Mouse (Mus musculus) frontal cortex, postnatal 10 days (tissue): ENCODE measurements around the gene Lrig1.

ENCODE experiments used
- DNase-seq, 2 experiments: peaks; one replicate each; pipeline ENCODE4 v3.0.0; 2022; ENCODE audit warnings: low spot score in 2 of 2, mixed read lengths in 1 of 2

The Lrig1 gene

DNA sequence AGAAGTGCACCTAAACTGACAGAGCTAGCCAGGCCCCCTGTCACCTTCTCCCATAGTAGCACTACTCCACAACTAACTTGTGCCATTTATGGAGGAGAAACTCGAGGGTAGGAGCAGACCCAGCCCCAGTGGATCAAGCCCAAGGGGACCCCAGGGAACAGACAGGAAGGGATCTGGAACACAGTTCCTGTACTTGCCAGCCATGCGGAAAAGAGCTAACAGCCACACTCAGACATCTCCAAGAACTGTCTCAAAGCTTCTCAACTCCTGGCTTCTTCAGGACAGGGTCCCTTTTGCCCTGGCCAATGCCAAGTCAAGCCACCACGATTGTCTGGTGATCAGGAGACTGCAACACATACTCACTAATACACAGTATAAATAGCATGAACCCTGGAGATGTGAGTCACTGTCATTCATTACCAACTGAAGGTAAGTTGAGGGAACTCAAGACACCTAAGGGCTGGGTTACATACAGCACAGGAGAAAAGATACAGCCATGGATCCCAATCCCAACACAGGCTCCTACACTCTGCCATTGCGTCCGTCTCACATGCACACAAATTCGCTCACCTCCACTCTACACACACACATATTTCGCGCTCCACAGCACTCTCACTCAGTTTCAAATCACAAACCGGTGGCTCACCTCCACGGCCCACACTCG lies 1.3 kb downstream of the Lrig1 start:
- no peak for DNase-seq

DNA sequence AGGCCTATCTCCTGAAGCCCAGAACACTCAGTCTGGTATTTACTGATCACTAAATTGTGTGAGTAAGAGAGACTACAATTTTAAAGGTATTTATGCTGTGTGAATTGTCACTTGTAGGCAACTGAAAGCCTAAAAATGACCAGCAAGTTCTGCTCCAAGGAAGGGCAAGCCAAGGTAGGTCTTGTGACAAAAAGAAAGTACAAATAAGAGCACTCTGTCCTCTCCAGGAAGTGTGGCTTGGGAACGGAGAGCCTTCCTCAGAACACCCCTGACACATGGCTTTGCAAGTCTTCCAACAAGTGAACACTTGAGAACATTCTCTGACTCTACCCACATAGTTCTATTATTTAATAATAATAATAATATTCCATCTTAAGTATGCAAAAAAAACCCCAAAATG lies 2.5 kb downstream of the Lrig1 start:
- no peak for DNase-seq

DNA sequence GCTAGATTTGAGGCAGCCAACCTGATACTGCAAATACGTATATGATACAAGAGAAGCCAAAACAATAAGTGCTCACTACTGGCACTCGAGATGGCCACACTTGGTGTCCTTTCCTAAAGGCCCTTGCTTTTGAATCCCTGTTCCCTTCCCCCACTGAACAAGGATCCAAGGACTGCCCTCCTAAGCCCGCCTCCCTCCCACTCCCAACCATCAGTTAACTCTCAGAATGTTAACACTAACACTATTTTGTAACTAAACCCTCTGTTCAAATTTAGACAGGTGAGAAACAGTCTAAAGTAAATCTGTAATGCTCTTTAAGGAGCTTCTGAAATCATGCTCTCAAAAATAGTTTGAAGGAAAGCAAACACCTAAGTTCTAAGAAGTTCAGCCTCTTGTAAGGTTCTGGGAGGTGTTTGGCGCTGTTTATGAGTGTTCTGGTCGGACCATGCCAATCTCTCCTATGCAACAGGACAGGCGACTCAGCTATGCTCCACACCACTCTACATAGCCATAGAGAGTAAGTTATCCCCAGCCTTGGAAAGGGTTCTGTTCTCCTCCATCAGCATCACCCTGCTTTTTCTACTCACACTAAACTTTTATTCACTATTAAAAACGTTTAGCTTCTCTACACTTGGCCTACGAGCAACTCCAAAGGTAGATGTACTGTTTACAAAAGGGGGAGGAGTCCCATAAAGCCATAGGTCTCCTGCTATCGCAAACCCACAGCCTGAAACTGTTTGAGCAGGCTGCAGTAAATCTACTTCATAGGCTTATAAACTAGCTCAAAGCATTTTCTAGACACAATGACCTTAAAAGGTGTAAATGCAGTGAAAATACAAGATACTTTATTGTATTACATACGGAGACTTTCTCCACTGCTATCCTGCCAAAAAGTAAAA lies 3.5 kb downstream of the Lrig1 start:
- DNase-seq, result no peak

DNA sequence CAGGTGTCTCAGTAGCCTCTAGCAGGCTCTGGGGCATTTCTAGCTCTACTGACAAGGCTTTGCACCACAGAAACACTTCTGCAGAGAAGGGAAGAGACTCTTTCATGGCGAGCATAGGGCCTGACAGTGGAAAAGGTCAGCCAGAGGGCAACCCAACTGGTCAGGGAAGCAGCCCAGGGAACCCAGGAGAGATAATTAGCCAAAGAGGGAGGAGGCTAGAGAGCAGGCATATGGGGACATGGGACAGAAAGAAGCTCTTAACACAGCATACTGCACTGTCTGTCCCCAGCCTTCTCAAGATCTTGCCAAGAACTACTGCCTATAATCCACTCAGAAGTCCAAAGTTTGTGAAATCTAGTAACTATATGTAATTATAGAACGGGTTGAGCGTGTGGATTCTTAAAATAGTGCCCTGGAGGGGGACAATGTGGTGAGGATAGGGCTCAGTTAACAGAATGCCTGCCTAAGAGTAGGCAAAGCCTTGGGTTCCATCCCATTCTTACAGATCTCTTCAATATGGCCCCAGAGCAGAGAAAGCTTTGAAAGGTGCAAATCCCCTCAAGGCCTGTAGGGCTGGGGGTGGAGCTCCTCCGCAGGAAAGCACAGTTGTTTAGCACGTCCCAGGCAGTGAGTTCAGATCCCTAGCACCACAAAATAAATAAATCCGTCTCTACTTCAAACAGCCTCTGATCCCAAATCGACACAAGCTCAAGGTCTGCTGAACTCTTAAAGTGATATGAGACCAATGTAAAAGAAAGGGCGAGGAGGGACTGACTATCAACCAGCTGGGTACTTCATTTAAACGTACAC lies 4.6 kb downstream of the Lrig1 start:
- no peak for DNase-seq

DNA sequence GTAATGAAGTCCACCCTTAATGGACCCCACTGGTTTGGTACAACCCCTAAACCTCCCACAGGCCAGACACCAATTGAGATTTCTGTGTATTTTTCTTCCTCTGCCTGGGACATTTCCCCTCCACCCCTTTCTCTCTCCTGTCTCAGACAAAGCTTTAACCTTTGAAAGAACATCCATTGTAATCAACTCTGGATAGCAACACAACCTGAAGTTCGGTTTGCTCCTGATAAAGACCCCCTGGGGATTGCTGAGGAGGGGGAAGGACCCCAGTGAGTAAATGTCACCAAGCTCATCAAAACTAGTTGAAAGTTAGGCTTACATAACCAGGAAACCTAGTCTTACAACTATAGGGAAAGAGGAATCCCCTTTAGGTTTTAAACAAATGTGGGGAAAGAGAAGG lies 5.5 kb downstream of the Lrig1 start:
- DNase-seq, result no peak

DNA sequence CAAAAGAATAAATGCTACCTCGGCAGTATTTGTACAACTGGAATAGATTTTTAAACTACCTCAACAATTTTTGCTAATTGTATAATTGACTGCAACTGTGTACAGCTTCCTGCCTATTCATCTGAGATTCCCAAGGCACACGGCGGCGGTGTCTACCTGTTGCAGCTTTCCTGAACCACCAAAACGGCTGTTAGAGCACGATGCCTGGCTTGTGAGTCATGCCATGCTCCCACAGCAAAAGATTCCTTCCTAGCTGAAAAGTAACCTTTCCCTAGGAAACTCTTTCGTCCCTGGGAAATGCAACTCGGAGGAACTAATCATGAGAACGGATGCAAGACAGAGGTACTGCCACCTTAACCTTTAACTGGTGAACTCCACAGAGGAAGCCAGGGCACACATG lies 6.9 kb downstream of the Lrig1 start:
- no peak for DNase-seq

DNA sequence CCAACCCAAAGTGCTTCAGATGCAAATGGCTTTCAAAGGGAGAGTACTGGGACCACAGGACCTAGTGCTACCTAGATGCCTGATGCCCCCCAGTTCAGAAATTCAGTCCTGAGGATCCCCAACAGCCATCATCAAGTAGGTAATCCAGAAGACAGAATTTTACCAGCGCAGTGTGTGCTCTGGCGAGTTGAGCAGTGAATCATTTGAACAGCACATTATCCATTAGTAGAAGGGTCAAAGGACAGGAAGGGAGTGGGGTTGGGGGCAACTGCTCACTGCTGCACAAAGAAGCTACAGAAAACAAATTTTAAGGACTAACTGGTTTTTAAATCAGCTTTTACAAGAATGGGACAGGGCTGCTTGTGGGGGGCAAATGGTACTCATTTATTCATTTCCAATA lies 8.0 kb downstream of the Lrig1 start:
- DNase-seq, result no peak

DNA sequence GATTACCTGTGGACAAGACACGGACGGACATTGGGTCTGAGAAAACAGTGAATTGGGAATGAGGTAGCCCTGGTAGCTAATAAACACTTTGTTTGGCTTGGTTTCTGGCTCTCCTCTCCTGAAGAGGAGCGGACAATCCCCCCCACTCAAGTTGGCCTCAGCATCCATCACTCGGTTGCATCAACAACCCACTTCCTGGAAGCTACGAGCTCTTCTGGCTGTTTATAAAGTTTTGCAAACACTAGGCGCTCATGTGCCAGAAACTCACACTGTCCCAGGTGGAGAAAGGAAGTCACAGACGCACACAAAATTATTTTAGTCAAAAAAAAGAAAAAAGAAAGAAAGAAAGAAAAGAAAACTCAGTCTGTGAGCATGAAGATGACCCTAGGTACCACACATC lies 9.7 kb downstream of the Lrig1 start:
- DNase-seq, result no peak

DNA sequence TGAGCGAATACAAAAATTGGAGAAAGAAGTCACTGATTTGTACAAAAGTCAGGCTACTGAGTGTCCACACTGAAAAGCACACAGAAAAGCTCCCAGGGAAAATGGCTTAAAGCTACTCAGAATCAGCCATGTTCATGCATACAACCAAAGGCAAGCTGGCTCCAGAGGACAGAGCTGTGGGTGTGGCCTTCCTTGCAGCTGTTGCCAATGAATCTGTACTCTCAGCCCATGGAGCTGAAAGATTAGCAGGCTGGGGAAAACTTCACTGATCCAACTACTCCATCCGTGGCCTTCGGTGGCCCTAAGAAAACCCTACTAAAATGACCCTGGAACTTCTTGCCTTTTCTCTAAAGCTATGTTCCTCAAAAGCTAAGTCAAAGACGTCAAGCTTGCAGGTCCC lies 11.2 kb downstream of the Lrig1 start:
- DNase-seq, result no peak

DNA sequence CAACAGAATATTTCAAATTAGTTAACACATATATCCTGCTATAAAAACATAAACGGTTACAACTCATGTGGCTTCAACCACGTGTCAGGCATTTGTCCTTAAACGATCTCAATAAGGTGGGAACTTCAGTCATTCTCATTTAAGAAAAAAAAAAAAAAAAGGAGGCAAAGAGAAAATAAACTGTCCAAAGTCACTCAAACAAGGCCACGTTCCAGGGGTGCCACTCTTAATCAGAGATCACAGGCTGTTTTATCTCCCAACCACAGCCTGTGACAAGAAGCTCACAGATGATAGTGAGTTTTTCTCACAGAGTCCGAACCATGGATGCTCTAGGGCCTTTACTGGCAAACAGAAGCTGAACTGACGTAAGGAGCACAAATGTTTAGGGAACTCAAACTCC lies 13.9 kb downstream of the Lrig1 start:
- no peak for DNase-seq

DNA sequence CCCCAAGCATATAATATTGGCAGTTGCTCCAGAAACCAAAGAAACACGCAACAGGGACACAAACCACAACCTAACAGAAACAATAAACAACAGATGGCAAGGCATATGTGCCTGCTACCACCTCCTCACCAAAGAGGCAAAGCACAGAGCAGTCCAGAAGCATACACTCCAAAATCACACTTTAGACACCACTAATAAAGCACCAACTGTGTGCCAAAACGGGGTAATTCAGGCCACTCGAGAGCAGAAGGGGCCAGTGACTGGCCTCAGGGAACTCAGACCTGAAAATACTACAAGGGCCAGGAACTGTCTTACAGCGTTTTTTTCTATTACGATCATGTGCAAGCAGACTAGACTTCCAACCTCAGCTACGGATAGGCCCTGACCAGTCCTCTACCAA lies 14.3 kb downstream of the Lrig1 start:
- DNase-seq, result no peak

DNA sequence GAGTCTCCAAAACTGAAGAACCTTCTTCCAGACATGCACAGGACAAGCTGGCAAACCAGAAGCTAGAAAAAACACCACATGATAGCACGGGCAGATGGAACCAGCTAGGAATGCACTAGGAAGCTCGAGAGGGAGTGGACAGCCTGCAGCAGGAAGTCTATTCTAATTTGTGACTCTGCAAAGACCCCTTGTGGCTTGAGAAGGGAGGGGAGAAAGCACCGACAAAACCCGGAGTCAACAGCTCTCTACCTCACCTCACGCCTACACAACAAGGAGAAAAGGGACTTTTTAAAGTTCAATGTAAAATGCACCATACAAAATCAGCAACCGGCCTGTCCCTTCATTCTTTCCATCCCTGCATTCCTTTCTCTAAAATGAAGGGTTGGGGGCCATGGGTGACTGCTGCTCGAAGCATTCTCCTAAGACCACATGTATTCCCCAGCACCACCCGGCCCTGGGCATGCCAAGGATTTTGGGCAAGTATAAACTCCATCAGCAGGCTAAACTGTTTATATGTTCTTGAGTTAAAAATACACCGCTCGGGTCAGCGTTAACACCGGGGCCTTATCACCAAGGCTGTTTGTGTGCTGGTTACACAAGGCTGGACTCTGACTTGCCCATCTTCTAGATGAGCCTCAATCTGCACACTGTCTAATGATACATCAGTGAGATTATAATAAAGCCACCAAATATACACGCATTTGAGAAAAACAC lies 15.0 kb downstream of the Lrig1 start:
- DNase-seq, result no peak

DNA sequence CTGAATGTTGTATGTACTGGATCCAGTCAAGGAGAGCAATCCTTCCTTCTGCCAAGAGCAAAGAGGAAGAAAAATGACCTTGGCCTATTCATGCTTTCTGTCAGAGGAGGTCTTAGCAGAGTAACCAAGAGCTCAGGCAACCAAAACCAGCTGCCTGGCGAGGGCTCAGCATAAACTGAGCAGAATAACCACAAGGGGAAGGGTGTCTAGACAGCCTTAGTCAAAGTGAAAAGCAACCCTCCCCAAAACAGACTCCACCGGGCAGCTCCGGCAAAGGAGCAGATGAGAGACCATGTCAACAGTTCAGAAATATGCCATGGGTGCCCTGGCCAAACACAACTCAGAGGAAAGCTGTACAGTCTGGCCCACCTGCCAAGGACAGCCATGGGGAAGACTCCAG lies 16.3 kb downstream of the Lrig1 start:
- DNase-seq, result no peak

DNA sequence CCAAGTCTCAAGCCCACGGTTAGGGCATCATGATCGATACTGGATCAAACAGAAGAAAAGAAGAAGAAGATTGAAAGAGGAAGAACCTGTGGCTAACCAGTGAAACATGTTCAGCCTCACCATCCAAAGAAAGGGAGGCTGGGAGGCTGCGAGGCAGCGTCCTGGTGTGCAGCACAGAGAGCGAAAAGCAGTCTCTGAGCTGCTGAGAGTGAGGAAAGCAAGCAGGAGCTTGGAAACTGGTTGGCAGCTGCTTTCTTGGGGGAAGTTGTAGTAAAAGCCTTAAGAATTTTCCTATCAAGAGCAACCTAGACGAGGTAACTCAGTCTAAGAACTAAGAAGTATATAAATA lies 17.7 kb downstream of the Lrig1 start:
- no peak for DNase-seq

DNA sequence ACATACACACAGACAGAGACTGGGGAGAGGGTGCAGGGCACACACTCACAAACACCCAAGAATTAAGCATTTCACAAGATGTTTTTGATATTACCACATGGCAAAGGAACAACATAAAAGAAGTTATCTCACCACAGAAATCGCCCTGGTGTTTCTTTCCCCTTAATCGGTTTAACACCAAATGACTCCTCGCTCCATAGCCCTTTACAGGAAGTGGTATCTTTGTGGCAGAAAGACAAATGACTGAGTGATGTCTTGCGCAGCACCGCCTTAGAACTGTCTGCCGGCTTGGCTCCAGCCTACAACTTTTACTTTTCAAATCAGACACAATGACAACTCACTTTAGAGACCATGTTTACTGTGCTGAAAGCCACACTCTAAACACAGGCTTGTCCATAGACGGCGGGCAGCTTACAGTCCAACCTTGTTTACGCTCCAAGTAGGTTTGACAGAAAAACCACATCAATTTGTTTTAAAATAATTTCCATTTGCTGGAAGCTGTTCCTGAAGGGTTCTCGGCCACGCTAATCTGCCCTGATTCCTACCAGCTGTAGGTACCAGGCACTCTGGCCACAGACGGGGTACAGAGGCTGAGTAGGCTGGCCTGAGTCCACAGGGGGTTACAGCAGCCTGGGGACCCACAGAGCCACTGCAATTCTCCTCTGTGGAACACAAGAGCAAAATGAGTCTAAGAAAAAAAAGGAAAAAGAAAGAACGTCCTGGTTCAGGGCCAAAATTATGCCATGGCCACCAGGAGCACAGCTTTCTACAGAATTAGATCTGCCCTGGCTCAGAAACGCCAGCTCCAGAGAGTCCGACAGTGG lies 18.3 kb downstream of the Lrig1 start:
- DNase-seq, result no peak

DNA sequence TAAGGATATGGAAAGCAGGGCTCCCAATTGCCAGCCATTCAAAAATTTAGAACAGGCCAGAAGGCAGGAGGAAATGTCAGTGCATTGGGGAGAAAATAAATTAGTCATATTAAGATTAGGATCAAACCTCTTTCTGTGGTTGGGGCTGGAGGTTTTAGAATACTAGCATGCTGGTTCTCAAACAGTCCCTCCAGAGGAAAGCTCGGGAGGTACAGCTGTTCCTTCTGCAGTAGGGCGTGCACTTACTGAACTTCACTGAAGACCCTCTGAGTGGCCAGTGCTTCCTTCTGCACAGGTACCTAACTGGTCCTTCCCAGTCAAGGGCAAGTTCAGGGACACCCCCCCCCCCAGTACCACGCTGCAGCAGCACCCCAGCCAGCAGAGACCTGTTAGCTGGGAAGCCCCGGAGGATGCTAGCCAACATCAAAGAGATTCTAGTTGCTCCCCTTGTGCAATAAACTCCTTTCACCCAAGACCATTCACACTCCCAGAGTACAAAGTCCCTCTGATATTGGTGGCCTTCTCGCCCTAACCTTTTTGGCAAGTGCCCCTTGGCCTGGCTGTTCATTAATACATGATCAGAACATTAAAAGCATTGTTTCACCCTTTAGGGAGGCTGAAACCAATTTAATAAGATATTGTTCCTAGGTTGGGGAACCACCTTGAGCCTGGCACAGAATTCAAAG lies 19.1 kb downstream of the Lrig1 start:
- DNase-seq, result no peak

DNA sequence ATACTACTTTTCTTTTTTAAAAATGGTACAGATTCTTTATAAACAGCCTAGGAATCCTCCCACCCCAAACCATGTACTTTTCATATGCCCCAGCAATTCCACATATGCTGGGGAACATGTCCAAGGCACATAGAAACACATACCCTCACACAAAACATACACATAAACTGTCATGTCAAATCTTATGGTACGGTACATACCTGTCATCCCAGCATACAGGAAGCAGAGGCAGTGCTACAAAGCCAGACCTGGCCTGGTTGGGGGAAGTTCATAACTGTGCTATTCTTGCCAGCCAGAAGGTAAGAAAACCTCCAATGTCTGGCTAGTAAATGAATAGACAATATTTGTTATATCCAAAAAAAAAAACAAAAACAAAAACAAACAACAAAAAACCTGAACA lies 20.7 kb downstream of the Lrig1 start:
- no peak for DNase-seq

DNA sequence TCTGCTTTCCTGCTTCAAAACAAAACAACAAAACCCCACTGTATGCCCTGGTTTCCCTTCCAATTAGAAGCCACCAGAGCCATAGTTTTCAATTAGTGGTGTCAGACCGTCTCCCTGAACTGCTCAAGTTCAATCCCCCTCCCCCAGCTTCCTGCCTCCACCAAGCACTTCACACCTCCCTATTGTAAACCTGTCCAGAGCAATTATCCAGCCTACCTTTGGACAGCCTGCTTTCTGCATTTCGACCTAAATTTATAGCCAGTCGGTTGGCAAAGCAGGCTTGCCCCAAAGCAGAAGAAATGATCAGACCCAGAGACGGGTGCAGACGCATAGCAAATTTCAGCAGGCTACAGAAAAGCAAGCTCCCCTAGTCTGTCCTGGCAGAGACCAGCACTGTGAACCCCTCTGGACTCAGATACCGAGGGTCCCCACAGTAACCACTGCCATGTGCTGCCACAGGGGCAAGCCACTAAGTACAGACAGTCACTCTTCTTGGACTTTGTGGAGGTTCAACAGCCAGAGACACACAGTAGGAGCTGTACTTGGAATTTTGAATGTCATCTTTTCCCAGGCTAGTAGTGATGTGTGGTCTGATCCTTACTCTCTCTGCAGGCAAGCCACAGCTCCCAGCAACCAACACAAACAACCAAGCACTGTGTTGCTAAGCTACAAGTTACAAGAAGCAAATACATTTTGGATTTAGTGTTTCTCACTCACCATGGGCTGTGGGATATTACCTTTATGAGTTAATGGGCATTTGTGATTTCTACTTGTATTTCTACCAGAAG lies 21.4 kb downstream of the Lrig1 start:
- DNase-seq, result no peak

DNA sequence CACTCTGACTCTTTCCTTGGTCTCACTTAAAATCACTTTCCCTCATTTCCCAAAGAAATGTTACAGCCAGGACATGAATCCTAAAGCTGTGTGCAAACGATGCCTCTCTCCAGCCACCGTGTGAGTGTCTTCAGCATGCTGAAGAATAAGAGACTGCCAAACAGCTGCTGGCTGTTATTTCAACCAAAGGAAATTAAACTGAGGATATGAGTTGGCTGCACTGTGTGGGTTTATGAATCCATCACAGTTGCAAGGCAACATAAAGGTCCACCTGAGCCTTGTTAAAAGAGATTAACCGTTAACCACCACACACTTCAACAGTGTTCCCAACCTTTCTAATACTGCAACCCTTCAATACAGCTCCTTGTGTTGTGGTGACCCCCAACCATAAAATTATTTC lies 22.5 kb downstream of the Lrig1 start:
- DNase-seq, result no peak

DNA sequence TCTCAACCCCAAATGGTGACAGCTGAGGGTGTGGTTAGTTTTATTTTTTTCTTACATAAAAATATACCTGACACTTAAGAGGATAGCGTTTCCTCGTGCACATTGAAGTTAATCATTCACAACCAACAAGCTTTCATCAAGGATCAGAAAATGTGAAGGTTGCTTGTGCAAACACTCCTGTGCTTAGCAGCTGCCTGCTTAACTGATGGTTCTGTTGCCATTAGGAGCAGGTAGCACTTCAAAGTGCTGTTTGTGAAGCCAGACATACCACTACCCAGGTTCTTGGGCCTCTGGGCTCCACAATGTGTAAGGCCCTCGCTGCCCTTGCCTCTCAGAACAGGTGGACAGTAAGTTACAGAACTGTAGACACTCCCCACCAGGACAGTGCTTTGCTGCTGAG lies 23.1 kb downstream of the Lrig1 start:
- no peak for DNase-seq
